Mouse (Mus musculus) cortical plate, adult 2 months (tissue): ENCODE results near the gene Prss27.

ENCODE experiments used
- CTCF ChIP-seq: fragments of 200-500 bp; IDR thresholded peaks from 2 replicates; pipeline ENCODE4 v1.5.1; 2011; ENCODE audit warnings: mild to moderate bottlenecking, control low read depth, low read length; ENCODE audit not compliant: insufficient read depth; ENCODE audit errors: extremely low read depth
- POLR2A ChIP-seq: fragments of 200-500 bp; IDR thresholded peaks from 2 replicates; pipeline ENCODE4 v1.6.1; 2011; ENCODE audit warnings: mild to moderate bottlenecking, low read length, control low read depth; ENCODE audit not compliant: insufficient read depth; ENCODE audit errors: extremely low read depth

DNA sequence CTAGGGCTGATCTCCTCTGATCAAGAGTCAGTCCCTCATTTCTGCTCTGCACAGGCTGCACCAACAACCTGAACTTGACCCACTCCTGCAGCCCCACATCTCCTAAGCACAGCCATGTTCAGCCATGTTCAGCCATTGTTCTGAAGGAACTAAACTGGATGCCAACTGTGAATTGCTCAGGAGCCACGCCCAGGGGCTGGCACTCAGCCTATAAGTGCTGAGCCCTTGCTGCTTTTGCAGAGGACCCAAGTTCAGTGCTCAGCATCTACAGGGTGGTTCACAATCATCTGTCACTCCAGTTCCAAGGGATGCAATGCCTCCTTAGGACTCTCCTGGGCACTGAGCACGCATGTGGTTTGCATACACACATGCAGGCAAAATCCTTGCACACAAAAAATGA is 25.0 kb upstream of the Prss27 start:
- TF ChIP-seq POLR2A (no peak), CTCF (no peak)
